Mouse (Mus musculus) natural killer cell, adult 2 months (primary cell): ENCODE measurements around the gene Actr3.

ENCODE experiments used
- DNase-seq, 2 experiments: peaks; one replicate each; pipeline ENCODE4 v3.0.0; 2022; ENCODE audit warnings: low spot score in 2 of 2

Actr3 gene

GRCm38 (mm10) chr1:125351416-125352037 lies 84.0 kb downstream of the Actr3 start:
- DNase-seq: no peak

GRCm38 (mm10) chr1:125350843-125351242 lies 84.7 kb downstream of the Actr3 start:
- DNase-seq: no peak

- no peak for DNase-seq
Observed at GRCm38 (mm10) chr1:125345854-125346253, 89.7 kb downstream of the Actr3 start.

- no peak for DNase-seq
Observed at GRCm38 (mm10) chr1:125345448-125345847, 90.1 kb downstream of the Actr3 start.

- DNase-seq: no peak
Observed at GRCm38 (mm10) chr1:125343105-125343504, 92.4 kb downstream of the Actr3 start.
